Mouse (Mus musculus): ENCODE measurements at regions not wholly inside any gene's neighbourhood (a gene's known extent, or its start where the extent isn't known, plus 50 kb on each side); places are given as distances from the start of the nearest gene placed in this dataset.

DNA sequence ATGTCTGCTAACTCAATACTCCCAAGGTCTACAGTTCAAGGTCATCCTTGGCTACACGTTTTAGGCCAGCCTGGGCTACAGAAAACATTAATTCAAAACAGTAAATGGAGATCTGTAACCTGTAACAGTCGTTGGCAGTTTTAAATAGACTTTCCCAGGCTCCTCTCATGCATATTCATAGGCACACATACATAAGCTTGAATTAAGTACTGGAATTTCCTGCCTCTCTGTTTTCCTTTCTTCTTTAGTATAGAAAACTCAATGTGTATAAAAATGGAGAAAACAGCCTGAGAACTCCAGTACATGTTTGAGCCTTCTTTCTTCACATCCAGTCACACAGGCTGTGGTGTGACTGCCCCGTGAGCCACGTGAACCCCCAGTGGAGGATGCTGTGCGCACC lies 86.0 kb upstream of the Zbtb40 start:
- H3K4me3 ChIP-seq (ENCODE audit: extremely low read depth, insufficient read depth, insufficient read length), result no peak overlapping the region
- 60% methylated on average over 5 of the region's 5 CpGs for WGBS
- H3K4me1 ChIP-seq (ENCODE audit: control insufficient read depth, insufficient read depth, insufficient read length), result no peaks in the 10 kb centered on the region; the same call in 1 of the 2 replicates
- H3K27me3 ChIP-seq (ENCODE audit: control insufficient read depth, insufficient read depth, low read length), result no peaks in the 10 kb centered on the region
- TF ChIP-seq POLR2A (IDR thresholded peaks at IDR 0.05; ENCODE audit: low read depth, low read length) (no peak), CTCF (IDR thresholded peaks at IDR 0.05; ENCODE audit: extremely low read depth, insufficient read depth, insufficient read length, insufficient replicate concordance) (no peak)
- no peak overlapping the region for H3K27ac ChIP-seq (ENCODE audit: insufficient read depth, low read length)
- no peaks in the 10 kb centered on the region for H3K36me3 ChIP-seq (ENCODE audit: control insufficient read depth, insufficient read depth, low read length)
- no peak for DNase-seq (ENCODE audit: low read depth in 1 of 2, low spot score in 2 of 2)

GRCm38 (mm10) chr4:137133789-137134188 lies 85.2 kb upstream of the Zbtb40 start:
- WGBS, result 79% methylated on average over 13 of the region's 13 CpGs
- no peaks in the 10 kb centered on the region; the same call in 1 of the 2 replicates for H3K4me1 ChIP-seq (ENCODE audit: control insufficient read depth, insufficient read depth, insufficient read length)
- TF ChIP-seq CTCF (IDR thresholded peaks at IDR 0.05; ENCODE audit: extremely low read depth, insufficient read depth, insufficient read length, insufficient replicate concordance) (no peak), POLR2A (IDR thresholded peaks at IDR 0.05; ENCODE audit: low read depth, low read length) (no peak)
- no peaks in the 10 kb centered on the region for H3K27me3 ChIP-seq (ENCODE audit: control insufficient read depth, insufficient read depth, low read length)
- DNase-seq (ENCODE audit: low read depth in 1 of 2, low spot score in 2 of 2), result no peak
- no peak overlapping the region for H3K27ac ChIP-seq (ENCODE audit: insufficient read depth, low read length)
- no peaks in the 10 kb centered on the region for H3K36me3 ChIP-seq (ENCODE audit: control insufficient read depth, insufficient read depth, low read length)
- no peak overlapping the region for H3K4me3 ChIP-seq (ENCODE audit: extremely low read depth, insufficient read depth, insufficient read length)

GRCm38 (mm10) chr4:137130619-137131212 lies 82.1 kb upstream of the Zbtb40 start:
- H3K4me3 ChIP-seq (ENCODE audit: extremely low read depth, insufficient read depth, insufficient read length), result no peak overlapping the region
- WGBS, result 24% methylated on average over 7 of the region's 7 CpGs

DNA sequence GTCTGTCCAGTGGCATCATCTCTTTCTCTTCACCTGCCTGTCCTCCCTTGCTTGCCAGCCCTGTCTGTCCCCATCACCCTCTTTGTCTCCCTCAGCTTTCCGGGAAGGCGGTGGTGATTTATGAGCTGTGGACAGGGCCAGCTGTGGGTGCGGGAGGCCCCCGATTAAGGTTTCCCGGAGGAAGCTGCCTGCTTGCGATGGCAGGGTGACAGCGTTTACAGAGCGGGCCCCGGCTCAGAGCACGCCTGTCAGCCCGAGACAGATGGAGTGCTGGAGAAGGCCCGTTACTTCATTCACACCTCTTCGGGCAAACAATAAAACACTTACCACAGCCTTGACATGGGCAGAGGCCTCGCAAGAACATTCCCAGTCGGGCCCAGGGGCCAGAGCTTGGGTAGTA lies 79.6 kb upstream of the Zbtb40 start:
- Histone ChIP-seq H3K4me1 (ENCODE audit: control insufficient read depth, insufficient read depth, insufficient read length) (no peaks in the 10 kb centered on the region), H3K27me3 (ENCODE audit: control insufficient read depth, insufficient read depth, low read length) (0 out of 2 replicates have a peak, but pooled peaks cover 2% of the 10 kb centered on the region), H3K4me3 (ENCODE audit: extremely low read depth, insufficient read depth, insufficient read length) (no peak overlapping the region), H3K36me3 (ENCODE audit: control insufficient read depth, insufficient read depth, low read length) (no peaks in the 10 kb centered on the region), H3K27ac (ENCODE audit: insufficient read depth, low read length) (no peak overlapping the region)
- no peak for DNase-seq (ENCODE audit: low read depth in 1 of 2, low spot score in 2 of 2)
- TF ChIP-seq CTCF (IDR thresholded peaks at IDR 0.05; ENCODE audit: extremely low read depth, insufficient read depth, insufficient read length, insufficient replicate concordance), result no peak
- no peak for TF ChIP-seq POLR2A (IDR thresholded peaks at IDR 0.05; ENCODE audit: low read depth, low read length)
- 12% methylated on average over 15 of the region's 15 CpGs for WGBS

More at GRCm38 (mm10) chr4:137130619-137131212, 82.1 kb upstream of the Zbtb40 start:
- Histone ChIP-seq H3K4me1 (ENCODE audit: control insufficient read depth, insufficient read depth, insufficient read length) (no peaks in the 10 kb centered on the region), H3K27me3 (ENCODE audit: control insufficient read depth, insufficient read depth, low read length) (0 out of 2 replicates have a peak, but pooled peaks cover 2% of the 10 kb centered on the region), H3K27ac (ENCODE audit: insufficient read depth, low read length) (no peak overlapping the region), H3K36me3 (ENCODE audit: control insufficient read depth, insufficient read depth, low read length) (no peaks in the 10 kb centered on the region)
- TF ChIP-seq POLR2A (IDR thresholded peaks at IDR 0.05; ENCODE audit: low read depth, low read length), result no peak
- no peak for TF ChIP-seq CTCF (IDR thresholded peaks at IDR 0.05; ENCODE audit: extremely low read depth, insufficient read depth, insufficient read length, insufficient replicate concordance)
- DNase-seq (ENCODE audit: low read depth in 1 of 2, low spot score in 2 of 2), result no peak

DNA sequence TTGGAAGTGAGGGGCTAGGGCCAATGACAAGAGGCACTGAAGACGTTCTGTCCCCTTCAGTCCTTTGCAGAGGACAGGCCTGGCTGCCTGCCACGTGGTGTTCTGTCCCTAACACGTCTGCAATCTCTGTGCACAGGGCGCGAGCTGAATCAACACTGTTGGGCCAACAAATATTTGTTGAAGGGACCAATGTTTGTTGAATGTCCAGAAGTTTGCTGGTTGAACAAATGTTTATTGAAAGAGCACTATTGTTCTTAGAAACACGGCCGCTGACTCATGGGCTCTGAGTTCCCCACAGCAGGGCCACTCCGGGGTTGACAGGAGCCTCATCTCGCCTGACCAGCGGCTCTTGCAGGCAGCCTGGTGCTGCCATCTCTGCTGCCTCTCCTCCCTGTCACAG lies 73.1 kb upstream of the Zbtb40 start:
- TF ChIP-seq CTCF (IDR thresholded peaks at IDR 0.05; ENCODE audit: extremely low read depth, insufficient read depth, insufficient read length, insufficient replicate concordance) (no peak), POLR2A (IDR thresholded peaks at IDR 0.05; ENCODE audit: low read depth, low read length) (no peak)
- Histone ChIP-seq H3K36me3 (ENCODE audit: control insufficient read depth, insufficient read depth, low read length) (no peaks in the 10 kb centered on the region), H3K4me3 (ENCODE audit: extremely low read depth, insufficient read depth, insufficient read length) (no peak overlapping the region), H3K27ac (ENCODE audit: insufficient read depth, low read length) (no peak overlapping the region), H3K4me1 (ENCODE audit: control insufficient read depth, insufficient read depth, insufficient read length) (no peaks in the 10 kb centered on the region), H3K27me3 (ENCODE audit: control insufficient read depth, insufficient read depth, low read length) (no peaks in the 10 kb centered on the region)
- DNase-seq (ENCODE audit: low read depth in 1 of 2, low spot score in 2 of 2), result no peak
- 81% methylated on average over 10 of the region's 10 CpGs for WGBS

- Histone ChIP-seq H3K27ac (ENCODE audit: insufficient read depth, low read length) (no peak overlapping the region), H3K4me1 (ENCODE audit: control insufficient read depth, insufficient read depth, insufficient read length) (no peaks in the 10 kb centered on the region), H3K4me3 (ENCODE audit: extremely low read depth, insufficient read depth, insufficient read length) (no peak overlapping the region), H3K36me3 (ENCODE audit: control insufficient read depth, insufficient read depth, low read length) (no peaks in the 10 kb centered on the region), H3K27me3 (ENCODE audit: control insufficient read depth, insufficient read depth, low read length) (no peaks in the 10 kb centered on the region)
- 77% methylated on average over 7 of the region's 7 CpGs for WGBS
- TF ChIP-seq POLR2A (IDR thresholded peaks at IDR 0.05; ENCODE audit: low read depth, low read length), result no peak
- no peak for TF ChIP-seq CTCF (IDR thresholded peaks at IDR 0.05; ENCODE audit: extremely low read depth, insufficient read depth, insufficient read length, insufficient replicate concordance)
- no peak for DNase-seq (ENCODE audit: low read depth in 1 of 2, low spot score in 2 of 2)
These were observed 72.0 kb upstream of the Zbtb40 start for GRCm38 (mm10) chr4:137120597-137120996.

DNA sequence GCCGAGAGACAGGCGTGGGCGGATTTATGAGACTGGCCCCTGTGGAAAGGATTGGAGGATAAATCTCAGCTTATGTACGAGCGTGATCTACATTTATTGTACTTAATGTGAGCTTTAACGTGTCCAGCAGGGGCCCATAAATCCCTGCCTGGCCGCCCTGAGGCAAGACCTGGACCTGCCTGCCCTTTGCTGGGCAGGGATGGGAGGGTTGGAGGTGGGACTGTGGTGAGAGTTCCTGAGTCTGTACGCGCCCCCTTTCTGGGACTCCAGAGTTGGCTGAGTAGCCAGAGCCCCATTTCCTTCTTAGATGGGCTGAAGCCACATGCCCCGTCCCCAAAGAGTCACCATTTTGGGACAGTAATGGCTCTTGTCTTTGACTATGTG lies 69.7 kb upstream of the Zbtb40 start:
- no peak for TF ChIP-seq POLR2A (IDR thresholded peaks at IDR 0.05; ENCODE audit: low read depth, low read length)
- no peaks in the 10 kb centered on the region for H3K36me3 ChIP-seq (ENCODE audit: control insufficient read depth, insufficient read depth, low read length)
- no peak overlapping the region for H3K27ac ChIP-seq (ENCODE audit: insufficient read depth, low read length)
- no peak overlapping the region for H3K4me3 ChIP-seq (ENCODE audit: extremely low read depth, insufficient read depth, insufficient read length)
- H3K27me3 ChIP-seq (ENCODE audit: control insufficient read depth, insufficient read depth, low read length), result no peaks in the 10 kb centered on the region
- H3K4me1 ChIP-seq (ENCODE audit: control insufficient read depth, insufficient read depth, insufficient read length), result no peaks in the 10 kb centered on the region
- 32% methylated on average over 10 of the region's 10 CpGs for WGBS
- no peak for DNase-seq (ENCODE audit: low read depth in 1 of 2, low spot score in 2 of 2)

All from spleen, adult 2 months (tissue).